Mouse (Mus musculus): ENCODE data around the gene C130050O18Rik.

DNA sequence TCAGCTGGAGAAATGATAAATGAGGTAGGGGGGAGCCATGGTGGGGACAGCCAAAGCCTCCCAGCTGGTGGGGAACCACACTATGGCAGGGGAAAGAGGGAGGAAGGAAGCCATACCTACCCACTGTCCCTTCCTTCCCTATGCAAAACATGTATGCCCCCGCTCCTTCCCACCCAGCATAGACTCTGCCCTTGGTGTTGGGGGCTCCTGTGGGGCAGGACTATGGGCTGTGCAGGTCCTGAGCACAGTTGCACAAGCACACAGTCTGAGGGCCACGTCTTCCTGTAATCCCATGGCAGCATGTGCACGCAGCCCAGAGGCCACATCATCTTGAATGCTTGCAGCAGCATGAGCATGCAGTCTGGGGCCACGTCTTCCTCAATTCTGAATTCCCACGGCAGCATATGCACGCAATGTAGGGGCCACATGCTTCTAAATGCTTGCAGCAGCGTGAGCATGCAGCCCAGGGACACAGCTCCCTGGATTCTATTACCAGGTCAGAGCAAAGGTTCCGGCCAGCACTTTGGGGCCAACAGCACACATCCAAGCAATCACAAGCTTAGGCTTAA, 1.3 kb upstream of the C130050O18Rik start:
- no peak for TF ChIP-seq CTCF (IDR thresholded peaks at IDR 0.05; ENCODE audit: low read depth)
- no peak for TF ChIP-seq EP300 (IDR thresholded peaks at IDR 0.05; ENCODE audit: low read depth)

Measured in liver, postnatal 0 days (tissue).